Mouse (Mus musculus): Measurements from ENCODE around the gene Rab3il1. TPM values are rescaled to one million over a fixed set of nuclear protein-coding genes. Genes with fewer than 3 reads are reported as not detected.

Rab3il1 gene
- total and polyA plus RNA-seq, 2 experiments from 2014 or later = 19.7 to 22.2 TPM

DNA sequence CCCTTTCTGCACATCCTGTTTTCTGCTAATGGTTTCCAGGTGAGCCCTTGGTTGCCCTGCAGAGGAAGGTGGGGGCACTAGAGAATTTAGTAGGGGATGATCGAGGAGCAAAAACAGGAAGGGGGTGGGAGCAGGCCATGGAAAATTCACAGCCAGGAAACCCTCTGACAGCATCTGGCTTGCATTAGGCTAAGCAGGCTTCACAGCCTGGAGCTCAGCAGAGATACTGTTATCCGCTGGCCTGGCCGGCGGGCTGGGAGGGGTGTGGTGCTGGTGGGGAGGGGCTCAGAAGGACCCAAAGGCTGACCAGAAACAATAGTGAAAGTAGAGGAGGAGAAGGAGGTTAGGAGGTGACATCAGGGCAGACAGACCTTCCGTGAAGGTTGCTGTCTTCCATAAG is 12.4 kb downstream of the Rab3il1 start:
- no peak for DNase-seq (ENCODE audit: low spot score)
- Histone ChIP-seq H3K27me3 (ENCODE audit: insufficient read depth, low read length) (no peaks in the 10 kb centered on the region), H3K9ac (replicated peaks; ENCODE audit: low read length) (no peak overlapping the region)

DNA sequence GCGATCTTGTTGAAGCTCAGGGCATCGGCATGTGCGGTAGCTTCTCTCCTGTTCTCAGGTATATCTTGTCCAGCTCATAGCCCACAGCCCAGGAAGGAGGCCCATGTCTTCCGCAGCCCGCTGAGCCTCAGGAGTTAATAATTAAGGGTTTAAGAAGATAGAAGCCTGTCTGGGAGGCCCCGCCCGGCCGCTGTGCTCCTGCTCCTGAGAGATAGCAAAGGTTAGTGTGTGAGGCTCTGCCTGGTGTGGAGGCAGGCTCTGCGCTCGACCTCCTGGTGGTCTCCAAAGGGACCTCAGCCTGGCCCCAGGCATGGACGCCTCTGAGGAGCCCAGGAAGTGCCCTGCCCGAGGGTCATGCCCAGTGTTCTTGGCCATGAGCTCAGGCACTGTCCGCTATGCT is 13.4 kb downstream of the Rab3il1 start:
- no peak overlapping the region for H3K4me2 ChIP-seq (ENCODE audit: low read depth, low read length)
- H3K9ac ChIP-seq (replicated peaks; ENCODE audit: low read length) = no peak overlapping the region
- no peaks in the 10 kb centered on the region for H3K9me3 ChIP-seq (ENCODE audit: low read length)
- WGBS = 84% methylated on average over 13 of the region's 13 CpGs
- no peak for DNase-seq (ENCODE audit: low spot score)
- no peak for ATAC-seq
- no peak for TF ChIP-seq CTCF (IDR thresholded peaks at IDR 0.05; ENCODE audit: low read depth)
- H3K27me3 ChIP-seq (ENCODE audit: insufficient read depth, low read length) = no peaks in the 10 kb centered on the region
- H3K27ac ChIP-seq = no peak overlapping the region
- H3K4me1 ChIP-seq (ENCODE audit: insufficient read depth, low read length) = peaks cover 17% of the 10 kb centered on the region
- H3K4me3 ChIP-seq (ENCODE audit: low read length) = no peak overlapping the region
- H3K36me3 ChIP-seq (ENCODE audit: insufficient read depth, low read length) = no peaks in the 10 kb centered on the region

More for the DNA sequence above, 12.4 kb downstream of the Rab3il1 start:
- no peak overlapping the region for H3K4me3 ChIP-seq (ENCODE audit: low read length)
- peaks cover 13% of the 10 kb centered on the region for H3K4me1 ChIP-seq (ENCODE audit: insufficient read depth, low read length)
- TF ChIP-seq CTCF (IDR thresholded peaks at IDR 0.05; ENCODE audit: low read depth) = no peak
- no peaks in the 10 kb centered on the region for H3K36me3 ChIP-seq (ENCODE audit: insufficient read depth, low read length)
- H3K4me2 ChIP-seq (ENCODE audit: low read depth, low read length) = no peak overlapping the region
- no peak for ATAC-seq
- H3K27ac ChIP-seq = no peak overlapping the region
- WGBS = 77% methylated on average over 5 of the region's 5 CpGs
- no peaks in the 10 kb centered on the region for H3K9me3 ChIP-seq (ENCODE audit: low read length)

DNA sequence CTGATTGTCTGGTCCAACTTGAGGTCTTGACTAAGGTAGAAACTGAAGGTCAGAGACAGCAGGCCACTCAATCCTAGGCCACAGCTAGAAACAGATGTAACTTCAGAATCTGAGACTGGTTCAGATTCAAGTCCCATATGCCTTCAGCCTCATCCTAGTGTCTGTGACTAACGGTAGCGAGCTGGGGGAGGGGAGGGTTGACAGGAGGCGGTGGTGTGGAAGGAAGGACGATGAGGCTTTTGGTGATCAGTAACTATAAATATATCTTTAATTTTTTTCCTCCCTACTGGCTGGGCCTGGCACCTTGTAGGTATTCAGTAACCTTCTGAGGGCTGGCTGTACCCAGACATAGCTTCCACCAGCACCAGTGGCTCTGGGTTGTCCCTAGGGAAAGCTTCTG is 14.0 kb downstream of the Rab3il1 start:
- Histone ChIP-seq H3K4me1 (ENCODE audit: insufficient read depth, low read length) (peaks cover 17% of the 10 kb centered on the region), H3K27me3 (ENCODE audit: insufficient read depth, low read length) (no peaks in the 10 kb centered on the region), H3K27ac (no peak overlapping the region), H3K36me3 (ENCODE audit: insufficient read depth, low read length) (no peaks in the 10 kb centered on the region), H3K9ac (replicated peaks; ENCODE audit: low read length) (no peak overlapping the region), H3K4me3 (ENCODE audit: low read length) (no peak overlapping the region), H3K4me2 (ENCODE audit: low read depth, low read length) (no peak overlapping the region), H3K9me3 (ENCODE audit: low read length) (no peaks in the 10 kb centered on the region)
- DNase-seq (ENCODE audit: low spot score) (no peak), ATAC-seq (no peak)
- no peak for TF ChIP-seq CTCF (IDR thresholded peaks at IDR 0.05; ENCODE audit: low read depth)
- 75% methylated on average over 4 of the region's 4 CpGs for WGBS

DNA sequence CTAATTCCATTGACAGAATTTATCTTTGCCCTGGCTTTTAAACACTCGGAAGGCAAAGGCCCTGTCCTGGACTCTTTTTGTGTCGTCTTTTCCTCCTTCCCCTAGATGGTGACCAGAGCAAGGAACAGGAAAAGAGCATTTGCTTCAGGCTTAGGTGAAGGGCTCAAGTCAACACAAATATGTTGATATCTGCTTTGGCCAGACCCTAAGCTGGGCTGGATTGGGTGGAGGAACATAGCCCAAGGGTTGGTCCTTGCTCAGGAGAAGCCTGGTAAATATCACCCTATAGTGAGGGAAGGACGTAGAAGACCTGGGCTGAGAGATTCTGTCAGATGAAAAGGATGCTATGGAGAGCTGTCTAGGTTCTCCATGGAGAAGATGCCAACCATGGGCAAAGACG is 14.7 kb downstream of the Rab3il1 start:
- Histone ChIP-seq H3K9ac (replicated peaks; ENCODE audit: low read length) (no peak overlapping the region), H3K4me2 (ENCODE audit: low read depth, low read length) (no peak overlapping the region), H3K4me3 (ENCODE audit: low read length) (no peak overlapping the region), H3K36me3 (ENCODE audit: insufficient read depth, low read length) (no peaks in the 10 kb centered on the region), H3K9me3 (ENCODE audit: low read length) (no peaks in the 10 kb centered on the region), H3K27me3 (ENCODE audit: insufficient read depth, low read length) (no peaks in the 10 kb centered on the region), H3K4me1 (ENCODE audit: insufficient read depth, low read length) (peaks cover 17% of the 10 kb centered on the region), H3K27ac (no peak overlapping the region)
- ATAC-seq = no peak
- 89% methylated on average over 4 of the region's 4 CpGs for WGBS
- TF ChIP-seq CTCF (IDR thresholded peaks at IDR 0.05; ENCODE audit: low read depth) = no peak
- no peak for DNase-seq (ENCODE audit: low spot score)

DNA sequence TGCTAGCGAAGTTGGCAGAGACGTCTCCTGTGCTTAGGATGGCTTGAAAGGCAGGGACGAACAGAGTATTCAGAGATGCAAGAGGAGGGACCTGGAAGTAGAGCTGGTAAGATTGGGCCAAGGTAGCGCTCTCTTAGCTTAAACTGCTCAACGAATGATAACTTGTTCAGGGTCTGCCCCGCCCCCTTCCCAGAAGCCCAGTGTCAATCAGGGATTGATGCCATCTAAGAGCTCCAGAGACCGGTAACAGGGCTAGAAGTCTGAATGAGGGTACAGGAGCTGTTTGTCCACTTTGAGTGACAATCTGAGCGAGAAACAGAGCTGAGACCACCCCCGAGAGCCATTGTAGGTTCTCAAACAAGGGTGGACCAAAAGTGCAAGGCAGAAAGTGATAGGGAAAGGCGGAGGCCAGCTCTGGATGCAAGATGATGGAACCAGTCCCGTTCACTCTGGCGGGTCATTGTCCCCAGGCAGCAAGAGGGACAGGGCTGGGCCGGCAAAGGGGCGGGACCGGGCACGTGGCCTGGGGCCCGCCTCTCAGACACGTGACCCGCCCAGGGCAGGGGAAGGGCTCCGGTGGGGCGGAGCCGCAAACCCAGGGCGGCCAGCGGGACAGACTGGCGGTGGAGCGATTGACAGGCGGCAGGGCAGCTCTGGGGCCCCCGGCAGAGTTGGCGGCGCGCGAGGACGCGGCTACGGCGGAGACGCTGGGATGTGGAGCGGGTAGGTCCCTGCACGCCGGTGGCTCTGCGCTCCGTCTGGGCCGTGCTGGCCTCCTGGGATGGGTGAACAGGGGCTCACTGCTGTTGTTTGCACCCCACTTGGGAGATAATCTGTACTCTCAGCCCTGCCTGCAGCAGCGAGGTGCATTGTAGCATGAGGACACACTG is 16.4 kb downstream of the Rab3il1 start:
- H3K27ac ChIP-seq = peak overlapping the region; percentile 51; the same call in 1 of the 2 replicates
- WGBS = 5% methylated on average over 42 of the region's 44 CpGs

DNA sequence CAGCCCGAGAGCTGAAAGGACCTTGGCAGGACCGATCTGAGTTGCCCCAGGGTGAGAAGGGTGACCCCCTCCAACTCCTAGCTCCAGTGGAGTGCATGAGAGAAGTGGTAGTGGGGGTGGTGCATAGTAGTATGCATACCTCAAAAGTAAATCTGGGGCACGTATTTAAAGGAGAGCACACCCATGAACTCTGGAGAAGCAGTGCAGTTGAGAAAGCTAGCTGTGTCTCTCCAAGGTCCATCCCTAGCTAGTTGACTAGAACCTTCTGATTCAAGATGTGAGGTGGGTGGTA is 17.0 kb downstream of the Rab3il1 start:
- Histone ChIP-seq H3K4me2 (ENCODE audit: low read depth, low read length) (peak overlapping the region; percentile 96), H3K9me3 (ENCODE audit: low read length) (no peaks in the 10 kb centered on the region), H3K4me1 (ENCODE audit: insufficient read depth, low read length) (peaks cover 17% of the 10 kb centered on the region), H3K9ac (replicated peaks; ENCODE audit: low read length) (peak overlapping the region; percentile 60), H3K36me3 (ENCODE audit: insufficient read depth, low read length) (no peaks in the 10 kb centered on the region), H3K27me3 (ENCODE audit: insufficient read depth, low read length) (no peaks in the 10 kb centered on the region), H3K4me3 (ENCODE audit: low read length) (peak overlapping the region; percentile 67), H3K27ac (peak overlapping the region; percentile 51; the same call in 1 of the 2 replicates)
- ATAC-seq (no peak), DNase-seq (ENCODE audit: low spot score) (no peak)
- TF ChIP-seq CTCF (IDR thresholded peaks at IDR 0.05; ENCODE audit: low read depth) = no peak
- 7% methylated on average over 3 of the region's 3 CpGs for WGBS

More for the DNA sequence above, 16.4 kb downstream of the Rab3il1 start:
- H3K9ac ChIP-seq (replicated peaks; ENCODE audit: low read length) = peak overlapping the region; percentile 60
- no peaks in the 10 kb centered on the region for H3K27me3 ChIP-seq (ENCODE audit: insufficient read depth, low read length)
- peaks cover 17% of the 10 kb centered on the region for H3K4me1 ChIP-seq (ENCODE audit: insufficient read depth, low read length)
- ATAC-seq (peak; percentile 95), DNase-seq (ENCODE audit: low spot score) (peak; percentile 86)
- H3K9me3 ChIP-seq (ENCODE audit: low read length) = no peaks in the 10 kb centered on the region
- H3K36me3 ChIP-seq (ENCODE audit: insufficient read depth, low read length) = no peaks in the 10 kb centered on the region
- peak overlapping the region; percentile 67 for H3K4me3 ChIP-seq (ENCODE audit: low read length)
- no peak for TF ChIP-seq CTCF (IDR thresholded peaks at IDR 0.05; ENCODE audit: low read depth)
- peak overlapping the region; percentile 96 for H3K4me2 ChIP-seq (ENCODE audit: low read depth, low read length)

DNA sequence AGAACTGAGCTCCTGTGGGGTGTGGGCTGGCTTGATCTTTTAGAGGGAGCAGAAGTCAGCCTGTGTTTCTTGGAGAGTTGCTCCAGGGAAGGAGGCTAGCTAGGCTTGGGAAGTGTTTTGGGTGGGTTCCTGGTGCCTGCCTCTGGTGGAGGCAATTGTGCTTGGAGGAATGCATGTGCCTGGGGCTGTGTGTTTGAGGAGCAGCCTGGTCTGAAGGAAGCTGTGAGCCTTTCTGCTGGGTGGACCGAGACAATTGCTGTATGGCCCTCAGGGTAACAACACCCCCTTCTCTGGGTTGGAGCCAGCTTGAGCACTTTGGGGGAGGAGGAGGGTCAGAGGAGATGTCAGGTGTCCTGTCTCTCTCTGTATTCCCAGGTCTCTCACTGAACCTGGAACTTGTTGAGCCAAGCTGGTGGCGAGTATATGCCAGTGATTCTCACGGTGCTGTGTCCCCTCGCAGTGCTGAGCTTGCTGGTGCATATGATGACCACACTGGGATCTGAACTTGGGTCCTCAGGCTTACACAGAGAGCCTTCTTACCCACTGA is 17.8 kb downstream of the Rab3il1 start:
- Histone ChIP-seq H3K4me2 (ENCODE audit: low read depth, low read length) (peak overlapping the region; percentile 96), H3K27ac (no peak overlapping the region), H3K27me3 (ENCODE audit: insufficient read depth, low read length) (no peaks in the 10 kb centered on the region), H3K4me1 (ENCODE audit: insufficient read depth, low read length) (peaks cover 17% of the 10 kb centered on the region), H3K4me3 (ENCODE audit: low read length) (peak overlapping the region; percentile 67), H3K36me3 (ENCODE audit: insufficient read depth, low read length) (no peaks in the 10 kb centered on the region), H3K9ac (replicated peaks; ENCODE audit: low read length) (peak overlapping the region; percentile 60; the same call in 1 of the 2 replicates), H3K9me3 (ENCODE audit: low read length) (no peaks in the 10 kb centered on the region)
- TF ChIP-seq CTCF (IDR thresholded peaks at IDR 0.05; ENCODE audit: low read depth) = no peak
- 72% methylated on average over 4 of the region's 4 CpGs for WGBS
- ATAC-seq (no peak), DNase-seq (ENCODE audit: low spot score) (no peak)
